Mouse (Mus musculus): Measurements from ENCODE around the gene Qk. TPM values are rescaled to one million over a fixed set of nuclear protein-coding genes. Genes with fewer than 3 reads are reported as not detected.

Gene Qk
- total RNA-seq, 2 experiments from 2014 or later, result 352 to 400 TPM

GRCm38 (mm10) chr17:10266207-10266606, 53.4 kb downstream of the Qk start:
- no peak for DNase-seq (ENCODE audit: low spot score in 2 of 2)

GRCm38 (mm10) chr17:10251252-10251958, 68.2 kb downstream of the Qk start:
- DNase-seq (ENCODE audit: low spot score in 2 of 2), result peak in 1 of 2 experiments; percentile 35

- DNase-seq (ENCODE audit: low spot score in 2 of 2), result no peak
These were observed 79.6 kb downstream of the Qk start for GRCm38 (mm10) chr17:10240081-10240480.

GRCm38 (mm10) chr17:10236595-10236994, 83.1 kb downstream of the Qk start:
- no peak for DNase-seq (ENCODE audit: low spot score in 2 of 2)

GRCm38 (mm10) chr17:10232406-10232805, 87.2 kb downstream of the Qk start:
- DNase-seq (ENCODE audit: low spot score in 2 of 2), result no peak

GRCm38 (mm10) chr17:10227798-10228538, 91.7 kb downstream of the Qk start:
- DNase-seq (ENCODE audit: low spot score in 2 of 2), result no peak

GRCm38 (mm10) chr17:10216164-10216563, 103.5 kb downstream of the Qk start:
- no peak for DNase-seq (ENCODE audit: low spot score in 2 of 2)

GRCm38 (mm10) chr17:10209154-10209777, 110.4 kb downstream of the Qk start:
- DNase-seq (ENCODE audit: low spot score in 2 of 2), result no peak

- DNase-seq (ENCODE audit: low spot score in 2 of 2), result no peak
These were observed 121.0 kb downstream of the Qk start for GRCm38 (mm10) chr17:10198662-10199061.

GRCm38 (mm10) chr17:10198231-10198630, 121.4 kb downstream of the Qk start:
- DNase-seq (ENCODE audit: low spot score in 2 of 2), result no peak

GRCm38 (mm10) chr17:10195703-10196102, 124.0 kb downstream of the Qk start:
- no peak for DNase-seq (ENCODE audit: low spot score in 2 of 2)

- no peak for DNase-seq (ENCODE audit: low spot score in 2 of 2)
These were observed 128.8 kb downstream of the Qk start for GRCm38 (mm10) chr17:10190857-10191256.

- DNase-seq (ENCODE audit: low spot score in 2 of 2), result no peak
These were observed 131.2 kb downstream of the Qk start for GRCm38 (mm10) chr17:10188481-10188880.

GRCm38 (mm10) chr17:10187431-10188020, 132.1 kb downstream of the Qk start:
- DNase-seq (ENCODE audit: low spot score in 2 of 2), result no peak

GRCm38 (mm10) chr17:10181761-10182160, 137.9 kb downstream of the Qk start:
- DNase-seq (ENCODE audit: low spot score in 2 of 2), result no peak

GRCm38 (mm10) chr17:10177096-10177495, 142.6 kb downstream of the Qk start:
- no peak for DNase-seq (ENCODE audit: low spot score in 2 of 2)

GRCm38 (mm10) chr17:10161258-10161657, 158.4 kb downstream of the Qk start:
- DNase-seq (ENCODE audit: low spot score in 2 of 2), result no peak

GRCm38 (mm10) chr17:10160415-10160814, 159.2 kb downstream of the Qk start:
- no peak for DNase-seq (ENCODE audit: low spot score in 2 of 2)

GRCm38 (mm10) chr17:10152808-10153413, 166.7 kb downstream of the Qk start:
- no peak for DNase-seq (ENCODE audit: low spot score in 2 of 2)
